Mouse (Mus musculus) yolk sac, embryonic 10.5 days (tissue): Measurements from ENCODE around the gene Abhd12.

Experiments used
- DNase-seq: peaks from one replicate; pipeline ENCODE4 v3.0.0-alpha.2; 2017; ENCODE audit warnings: low spot score

Abhd12 gene

DNA sequence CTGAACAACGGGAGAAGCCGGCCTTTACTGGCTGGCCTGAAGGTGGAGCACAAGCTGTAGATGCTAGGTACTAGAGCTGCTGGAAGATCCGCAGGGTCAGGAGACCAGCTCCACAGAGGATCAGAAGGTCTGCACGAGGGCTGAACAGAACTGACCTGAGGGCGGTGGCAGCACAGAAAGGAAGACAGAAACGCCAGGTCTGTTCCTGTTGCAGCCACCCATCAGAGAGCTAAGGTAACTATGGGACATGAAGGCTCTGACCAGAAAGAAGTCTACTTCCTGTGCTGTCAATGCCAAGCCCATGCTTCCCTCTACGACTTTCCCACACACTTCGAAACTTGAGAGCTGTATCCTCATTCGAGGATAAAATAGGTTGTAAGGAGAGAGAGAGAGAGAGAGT lies 53.3 kb downstream of the Abhd12 start:
- DNase-seq = peak; percentile 21

DNA sequence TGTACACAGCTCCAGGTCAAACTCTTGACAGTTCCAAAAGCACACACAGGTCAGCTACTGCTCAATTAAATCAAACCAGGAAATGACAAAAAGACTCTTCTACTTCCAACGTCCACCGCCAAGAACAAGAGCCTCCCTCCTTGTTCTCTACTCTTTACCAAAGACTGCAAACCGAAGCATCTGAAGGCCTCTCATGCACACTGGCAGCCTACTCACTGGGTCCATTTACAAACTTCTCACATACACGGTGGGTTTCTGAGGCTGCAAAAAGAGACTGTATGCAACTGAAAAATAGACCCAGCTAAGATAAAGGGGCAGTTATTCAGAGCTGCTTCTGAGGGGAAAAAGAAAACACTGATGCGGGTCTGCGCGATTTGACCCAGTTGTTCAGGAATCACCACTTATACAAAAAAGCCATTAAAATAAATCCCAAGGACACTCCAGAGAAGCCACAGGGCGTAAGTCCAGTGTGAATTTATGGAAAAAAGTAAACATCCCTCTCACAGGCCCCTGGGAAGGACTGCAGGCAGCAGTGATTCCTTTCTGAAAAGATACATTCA lies 57.0 kb downstream of the Abhd12 start:
- no peak for DNase-seq

DNA sequence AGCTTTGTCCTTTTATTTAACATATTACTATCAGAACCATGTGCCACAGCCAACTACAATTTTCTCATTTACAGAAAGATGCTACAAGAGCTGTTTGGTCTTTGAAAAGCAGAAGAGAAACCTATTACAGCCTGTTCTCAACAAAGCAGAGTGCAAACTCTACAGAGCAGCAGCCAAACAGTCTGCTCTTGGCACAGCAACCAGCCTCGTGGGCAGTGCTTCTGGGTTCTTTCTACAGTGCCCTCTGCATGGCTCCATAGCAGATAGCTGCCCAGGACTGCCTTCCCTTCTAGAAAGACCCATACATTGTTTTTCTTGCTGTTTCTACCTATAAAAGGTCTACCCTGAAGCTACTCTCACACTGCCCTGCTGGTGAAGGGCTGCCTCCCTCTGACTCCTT lies 59.7 kb downstream of the Abhd12 start:
- DNase-seq = no peak

DNA sequence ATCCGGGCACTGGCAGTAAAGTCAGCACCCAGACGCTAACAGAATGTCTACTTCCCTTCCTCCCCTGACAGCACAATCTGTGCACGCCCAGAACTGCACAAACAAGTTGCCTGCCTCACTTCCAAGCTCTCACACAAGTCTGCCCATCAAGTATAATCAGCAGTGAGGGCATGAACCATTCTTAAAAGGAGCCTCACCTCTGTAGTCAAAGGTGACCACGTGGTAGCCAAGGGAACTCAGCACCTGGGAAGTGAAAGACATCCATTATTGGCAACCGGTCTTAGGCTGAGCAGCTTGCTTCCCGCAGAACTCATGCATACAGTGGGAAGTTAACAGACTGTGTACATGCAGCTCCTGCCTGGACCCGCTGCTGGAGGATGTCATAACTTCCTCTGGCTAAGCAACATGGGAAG lies 62.5 kb downstream of the Abhd12 start:
- DNase-seq = no peak

DNA sequence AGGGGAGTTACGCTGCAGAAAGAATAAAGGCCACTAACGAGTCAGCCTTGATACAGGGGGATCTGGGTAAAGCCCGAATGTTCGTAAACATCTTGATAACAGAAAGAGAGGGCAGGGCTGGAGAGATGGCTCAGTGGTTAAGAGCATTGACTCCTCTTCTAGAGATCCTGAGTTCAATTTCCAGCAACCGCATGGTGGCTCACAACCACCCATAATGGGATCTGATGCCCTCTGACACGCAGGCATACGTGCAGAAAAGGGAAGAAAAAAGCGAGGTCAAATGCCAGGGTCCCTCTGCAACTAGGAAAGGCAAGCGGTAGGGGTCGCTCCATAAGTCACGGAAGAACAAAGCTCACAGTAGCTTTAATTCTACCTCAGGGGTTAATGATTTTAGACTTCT lies 63.4 kb downstream of the Abhd12 start:
- no peak for DNase-seq

- no peak for DNase-seq
Observed at GRCm38 (mm10) chr2:150839686-150840471, 64.7 kb downstream of the Abhd12 start.

GRCm38 (mm10) chr2:150837781-150838180 lies 66.8 kb downstream of the Abhd12 start:
- no peak for DNase-seq

DNA sequence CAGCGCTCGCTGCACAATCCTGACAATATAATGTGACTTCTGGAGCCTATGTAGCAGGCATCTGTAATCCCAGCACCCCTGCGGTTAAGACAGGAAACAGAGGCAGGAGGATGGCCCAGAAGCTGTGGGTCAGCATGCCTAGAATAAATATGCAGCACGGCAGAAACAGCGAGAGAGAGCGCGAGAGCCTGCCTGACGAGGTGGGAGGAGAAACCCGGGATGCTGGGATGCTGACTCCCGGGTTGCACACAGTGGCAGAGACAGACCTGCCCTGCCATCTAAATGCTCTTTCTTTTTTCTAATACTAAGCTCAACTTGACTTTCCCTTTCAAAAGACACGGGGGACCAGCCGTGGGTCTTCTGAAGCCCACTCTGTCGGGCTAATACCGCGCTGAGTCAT lies 67.6 kb downstream of the Abhd12 start:
- DNase-seq = no peak

DNA sequence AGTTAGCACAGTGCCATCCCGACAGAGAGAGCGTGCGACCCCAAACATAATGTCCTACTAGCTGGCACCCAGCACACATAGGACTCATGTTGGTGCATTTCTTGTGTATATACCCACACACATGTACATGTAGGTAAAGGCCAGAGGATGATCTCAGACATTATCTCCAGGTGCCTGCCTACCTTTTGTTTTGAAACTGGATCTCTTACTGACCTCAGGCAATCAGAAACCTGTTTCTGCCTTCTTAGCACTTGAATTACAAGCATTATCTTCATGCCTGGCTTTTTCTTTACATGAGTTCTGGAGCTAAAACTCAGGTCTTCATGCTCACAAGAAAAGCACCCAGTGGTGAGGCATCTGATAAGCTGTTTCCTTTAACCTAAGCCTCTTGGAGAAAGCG lies 68.6 kb downstream of the Abhd12 start:
- DNase-seq = no peak

DNA sequence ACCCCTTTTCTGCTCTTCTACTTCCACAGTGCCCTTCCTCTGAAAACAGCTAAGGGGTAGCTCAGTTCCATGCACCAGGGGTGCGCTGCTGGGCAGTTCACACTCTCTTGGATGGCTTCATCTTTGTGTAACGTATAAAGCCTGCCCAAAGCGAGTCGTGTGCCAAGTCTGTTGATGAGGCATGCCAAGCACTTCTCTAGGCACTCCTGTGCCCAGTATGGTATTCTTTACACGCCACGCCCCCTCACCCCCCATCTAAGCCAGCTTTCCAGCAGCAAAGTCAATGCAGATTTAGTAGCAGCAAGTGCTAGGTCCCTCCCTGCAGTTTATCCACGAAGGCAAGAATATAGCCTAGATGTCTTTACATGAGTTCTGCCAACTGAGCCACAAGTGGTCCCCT lies 69.9 kb downstream of the Abhd12 start:
- DNase-seq = no peak

DNA sequence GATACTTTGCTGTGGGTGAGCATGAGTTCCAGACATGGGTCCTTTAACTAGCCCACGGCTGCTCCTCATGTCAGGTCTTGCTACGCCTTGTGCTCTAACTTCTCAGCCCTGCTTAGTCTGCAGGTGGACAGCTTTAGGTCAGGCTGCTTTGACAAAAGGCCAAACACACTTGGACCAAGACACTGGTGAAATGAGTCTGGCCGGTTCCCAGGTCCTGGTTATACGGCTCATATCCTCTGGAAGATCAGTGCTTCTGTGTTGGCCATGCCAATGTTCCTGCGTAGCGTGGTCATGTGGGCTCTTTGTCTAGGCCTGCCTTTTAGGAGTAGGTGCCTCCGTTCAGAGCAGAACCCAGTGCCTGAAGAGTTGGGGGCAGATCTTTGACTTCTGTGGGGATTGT lies 72.5 kb downstream of the Abhd12 start:
- no peak for DNase-seq

- no peak for DNase-seq
Observed at GRCm38 (mm10) chr2:150830911-150831441, 73.6 kb downstream of the Abhd12 start.

- DNase-seq = no peak
Observed at GRCm38 (mm10) chr2:150830011-150830410, 74.5 kb downstream of the Abhd12 start.

DNA sequence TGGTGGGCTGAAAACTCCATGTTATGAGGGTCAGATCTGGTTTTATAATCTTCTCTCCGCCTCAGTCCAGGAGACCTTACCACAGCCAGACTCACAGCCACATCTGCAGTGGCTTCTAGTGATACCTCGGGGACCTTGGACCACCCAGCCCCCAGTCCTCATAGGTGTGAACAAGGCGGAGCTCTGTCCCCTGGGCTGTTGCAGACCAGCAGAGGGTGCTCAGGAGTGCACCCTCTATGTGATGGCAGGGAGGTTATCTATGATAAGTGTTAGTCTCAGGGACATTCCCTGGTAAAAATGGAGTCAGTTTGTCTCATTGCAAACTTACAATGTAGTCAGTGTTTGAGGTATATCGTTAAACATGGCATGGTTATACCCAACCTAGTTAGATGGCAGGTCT lies 75.9 kb downstream of the Abhd12 start:
- DNase-seq = no peak

DNA sequence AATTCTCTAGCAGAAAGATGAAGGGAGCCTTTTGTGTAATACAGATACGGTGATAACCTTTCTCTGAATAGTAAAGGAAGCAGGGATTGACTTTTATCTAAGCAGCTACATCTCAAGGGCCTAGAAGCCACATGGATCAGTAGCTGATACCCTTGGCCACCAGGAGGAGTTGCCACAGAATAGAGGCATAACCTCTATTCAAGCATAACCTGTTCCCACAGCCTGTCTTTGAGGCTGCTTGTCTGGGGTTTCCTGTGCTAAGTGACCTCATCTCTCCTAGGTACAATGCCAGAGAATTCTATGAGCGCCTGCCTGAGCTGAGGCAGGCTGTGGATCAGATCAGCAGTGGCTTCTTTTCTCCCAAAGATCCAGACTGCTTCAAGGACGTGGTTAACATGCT lies 76.4 kb downstream of the Abhd12 start:
- no peak for DNase-seq

DNA sequence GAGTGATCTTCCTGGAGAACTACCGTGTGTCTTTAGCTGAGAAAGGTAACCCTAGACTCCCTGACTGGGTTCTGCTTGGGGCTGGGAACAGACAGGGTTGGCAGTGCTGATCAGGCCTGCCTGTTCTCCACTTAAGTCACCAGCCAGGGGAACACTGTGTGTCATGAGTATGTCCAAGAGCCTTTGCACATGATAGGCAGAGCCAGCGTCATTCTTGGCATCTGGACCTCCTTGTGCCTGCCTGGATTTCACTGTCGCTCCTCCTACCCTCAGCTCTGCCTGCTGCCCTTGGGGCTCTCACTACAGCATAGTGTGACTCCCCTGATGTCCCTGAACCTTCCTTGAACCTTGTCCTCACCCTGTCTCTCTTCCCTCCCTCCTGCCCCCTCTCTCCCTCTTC lies 78.1 kb downstream of the Abhd12 start:
- DNase-seq = no peak

- no peak for DNase-seq
Observed at GRCm38 (mm10) chr2:150822987-150823386, 81.6 kb downstream of the Abhd12 start.

- DNase-seq = no peak
Observed at GRCm38 (mm10) chr2:150820720-150821119, 83.8 kb downstream of the Abhd12 start.

- DNase-seq = no peak
Observed at GRCm38 (mm10) chr2:150818742-150819141, 85.8 kb downstream of the Abhd12 start.

- no peak for DNase-seq
Observed at GRCm38 (mm10) chr2:150816676-150817402, 87.7 kb downstream of the Abhd12 start.

- no peak for DNase-seq
Observed at GRCm38 (mm10) chr2:150812816-150813215, 91.7 kb downstream of the Abhd12 start.

GRCm38 (mm10) chr2:150810603-150811002 lies 93.9 kb downstream of the Abhd12 start:
- DNase-seq = no peak

- DNase-seq = no peak
Observed at GRCm38 (mm10) chr2:150808812-150809211, 95.7 kb downstream of the Abhd12 start.
